Mouse (Mus musculus) left cerebral cortex, adult 2 months (tissue): ENCODE measurements at regions not wholly inside any gene's neighbourhood (a gene's known extent, or its start where the extent isn't known, plus 50 kb on each side); places are given as distances from the start of the nearest gene placed in this dataset.
A peak's percentile ranks its signal among the peaks of the same experiment; 100 is the strongest.

ENCODE experiments used
- DNase-seq, 2 experiments: peaks; one replicate each; pipeline ENCODE4 v3.0.0; 2021 to 2022; ENCODE audit warnings: low spot score in 2 of 2, mixed read lengths in 1 of 2; ENCODE audit errors: extremely low spot score in 1 of 2
- H3K27ac ChIP-seq: fragments of 200-600 bp; 2 replicates; pipeline ENCODE4 v1.8.1; 2022
- H3K4me3 ChIP-seq: fragments of 200-600 bp; 2 replicates; pipeline ENCODE4 v1.8.1; 2022
- CTCF ChIP-seq: fragments of 200-600 bp; IDR thresholded peaks from 2 replicates; pipeline ENCODE4 v1.8.1; 2022; ENCODE audit warnings: antibody characterized with exemption, mild to moderate bottlenecking, moderate library complexity
- intact Hi-C: fragments of 180-260 bp; cut with DNase I; formaldehyde crosslinking; loops from one replicate; pipeline ENCODE4 v1.15.1; 2025

- Histone ChIP-seq H3K4me3 (no peak overlapping the region), H3K27ac (no peak overlapping the region)
- no peak for TF ChIP-seq CTCF
- intact Hi-C loops: no loop called here
- DNase-seq: no peak
Observed at GRCm38 (mm10) chr6:117256099-117256471, 87.8 kb downstream of the Cxcl12 start.

GRCm38 (mm10) chr6:117257591-117257990 is 89.3 kb downstream of the Cxcl12 start:
- Histone ChIP-seq H3K4me3 (no peak overlapping the region), H3K27ac (no peak overlapping the region)
- DNase-seq: no peak
- intact Hi-C loops: no loop called here
- TF ChIP-seq CTCF: no peak

DNA sequence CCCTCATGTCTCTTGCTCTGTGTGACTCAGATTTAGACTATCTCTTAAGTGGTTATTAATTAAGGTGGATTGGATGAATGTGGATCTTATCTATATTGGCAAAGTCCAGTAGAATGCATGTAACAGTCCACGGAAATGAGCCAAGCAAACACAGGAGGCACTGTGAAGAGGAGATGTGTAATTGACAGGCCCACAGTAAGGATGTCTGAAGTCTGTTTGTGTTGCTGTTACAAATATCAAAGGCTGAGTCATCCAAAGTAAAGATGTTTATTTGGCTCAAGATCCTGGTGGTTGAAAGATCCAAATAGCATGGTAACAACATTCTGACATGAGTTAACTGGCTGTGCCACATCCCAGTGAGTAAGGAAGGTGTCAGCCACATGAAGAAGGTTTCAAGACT is 99.6 kb downstream of the Cxcl12 start:
- intact Hi-C loops: no loop called here
- no peak for TF ChIP-seq CTCF

DNA sequence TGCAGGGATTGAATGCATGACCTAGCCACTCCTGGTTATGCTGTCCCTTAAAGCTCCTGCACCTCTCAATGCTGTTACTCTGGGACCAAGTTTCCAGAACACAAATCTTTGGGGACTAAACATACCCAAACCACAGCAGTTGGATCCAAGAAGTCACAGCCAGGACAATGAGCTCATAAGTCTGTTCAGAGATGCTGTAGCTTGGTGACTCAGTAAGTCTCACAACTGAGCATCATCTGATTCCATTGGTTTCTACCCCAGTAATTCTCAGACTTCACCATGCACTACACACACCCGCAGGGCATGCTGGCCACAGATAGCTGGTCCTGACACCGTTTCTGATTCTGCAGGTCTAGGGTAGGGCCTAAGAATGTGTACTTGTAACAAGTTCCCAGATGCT is 100.0 kb downstream of the Cxcl12 start:
- no peak for DNase-seq
- H3K4me3 ChIP-seq: no peak overlapping the region
- no peak overlapping the region for H3K27ac ChIP-seq
- intact Hi-C loops: no loop called here
- no peak for TF ChIP-seq CTCF

More for the DNA sequence above, 99.6 kb downstream of the Cxcl12 start:
- no peak for DNase-seq
- Histone ChIP-seq H3K27ac (no peak overlapping the region), H3K4me3 (no peak overlapping the region)

GRCm38 (mm10) chr6:117270261-117270660 is 101.9 kb downstream of the Cxcl12 start:
- DNase-seq: no peak
- intact Hi-C loops: no loop called here
- TF ChIP-seq CTCF: no peak
- Histone ChIP-seq H3K4me3 (no peak overlapping the region), H3K27ac (no peak overlapping the region)

DNA sequence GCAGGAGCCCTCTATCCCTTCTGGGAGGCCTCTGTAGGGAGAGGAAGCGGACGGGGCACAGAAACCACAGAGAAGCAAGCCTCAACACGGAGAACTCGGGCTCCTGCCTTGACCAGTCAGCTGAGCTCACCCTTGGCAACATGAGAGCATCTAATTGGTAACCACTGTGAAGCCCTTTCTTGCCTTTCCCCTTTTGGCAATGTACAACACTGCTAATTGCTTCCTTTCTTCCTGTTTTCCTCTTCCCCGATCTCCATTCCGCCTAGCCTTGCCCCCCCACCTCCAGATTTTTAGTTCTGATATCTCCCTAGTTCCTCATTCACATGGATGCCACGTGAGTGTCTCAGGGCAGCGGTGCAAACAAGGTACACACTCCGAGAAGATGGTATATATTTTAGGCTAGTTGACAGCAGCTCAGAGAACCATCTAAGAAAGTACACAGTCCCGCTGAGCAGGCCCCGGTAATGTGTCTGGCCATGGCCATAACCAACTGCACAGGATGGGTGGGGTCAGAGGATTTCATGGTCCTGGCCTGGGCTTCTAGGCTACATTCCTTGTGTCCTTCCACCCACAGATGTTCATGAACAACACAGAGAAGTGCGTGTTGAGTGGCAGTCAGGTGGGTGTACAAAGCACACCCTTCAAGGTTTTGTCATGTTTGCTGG is 103.4 kb downstream of the Cxcl12 start:
- DNase-seq: no peak
- Histone ChIP-seq H3K27ac (no peak overlapping the region), H3K4me3 (no peak overlapping the region)
- intact Hi-C loops: no loop called here
- TF ChIP-seq CTCF: no peak

DNA sequence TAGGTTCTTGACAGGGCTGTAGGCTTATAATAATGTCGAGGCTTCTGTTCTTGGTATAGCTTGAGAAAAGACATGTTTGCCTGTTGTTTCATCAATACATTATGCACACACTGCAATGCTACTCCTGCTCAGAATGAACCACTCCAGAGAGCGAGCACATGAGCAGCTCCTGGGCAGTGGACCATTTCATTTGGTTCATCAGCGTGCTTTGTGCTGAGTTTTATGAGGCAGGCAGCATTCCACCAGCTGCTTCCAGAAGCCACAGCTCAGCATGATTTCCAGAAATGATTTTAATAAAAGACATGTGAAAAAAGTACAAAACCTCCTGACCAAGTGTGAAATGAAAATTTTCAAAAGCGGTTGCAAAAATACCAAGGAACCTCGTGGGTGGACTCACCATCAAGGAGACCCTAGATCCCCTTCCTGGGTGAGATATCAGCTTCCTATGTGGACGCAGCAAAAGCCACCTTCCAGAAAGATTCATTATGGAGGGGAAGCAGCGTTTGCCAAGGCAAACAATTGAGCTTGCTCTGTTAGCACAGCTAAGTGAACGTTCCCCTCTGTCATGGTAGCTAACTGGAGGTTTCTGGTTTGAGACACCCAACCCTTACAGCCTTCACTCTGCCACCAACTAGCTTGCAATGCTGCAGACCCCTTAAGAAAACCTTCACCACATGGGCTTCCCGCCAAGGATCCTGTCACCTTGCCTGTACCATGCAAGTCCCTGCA is 104.1 kb downstream of the Cxcl12 start:
- intact Hi-C loops: no loop called here
- H3K27ac ChIP-seq: no peak overlapping the region
- no peak for TF ChIP-seq CTCF
- no peak for DNase-seq
- no peak overlapping the region for H3K4me3 ChIP-seq

- intact Hi-C loops: no loop called here
- no peak for TF ChIP-seq CTCF
- no peak overlapping the region for H3K27ac ChIP-seq
- no peak overlapping the region for H3K4me3 ChIP-seq
- DNase-seq: no peak
Observed at GRCm38 (mm10) chr6:117275915-117276314, 107.6 kb downstream of the Cxcl12 start.

- intact Hi-C loops: no loop called here
- H3K27ac ChIP-seq: no peak overlapping the region
- no peak for TF ChIP-seq CTCF
- DNase-seq: no peak
- H3K4me3 ChIP-seq: no peak overlapping the region
Observed at GRCm38 (mm10) chr6:117276850-117277249, 108.5 kb downstream of the Cxcl12 start.

- TF ChIP-seq CTCF: no peak; the same call in 1 of the 2 replicates
- no peak overlapping the region for H3K4me3 ChIP-seq
- intact Hi-C loops: no loop called here
- DNase-seq: peak; percentile 7 to 22
- H3K27ac ChIP-seq: no peak overlapping the region; the same call in 1 of the 2 replicates
Observed at GRCm38 (mm10) chr6:117279297-117279696, 111.0 kb downstream of the Cxcl12 start.

DNA sequence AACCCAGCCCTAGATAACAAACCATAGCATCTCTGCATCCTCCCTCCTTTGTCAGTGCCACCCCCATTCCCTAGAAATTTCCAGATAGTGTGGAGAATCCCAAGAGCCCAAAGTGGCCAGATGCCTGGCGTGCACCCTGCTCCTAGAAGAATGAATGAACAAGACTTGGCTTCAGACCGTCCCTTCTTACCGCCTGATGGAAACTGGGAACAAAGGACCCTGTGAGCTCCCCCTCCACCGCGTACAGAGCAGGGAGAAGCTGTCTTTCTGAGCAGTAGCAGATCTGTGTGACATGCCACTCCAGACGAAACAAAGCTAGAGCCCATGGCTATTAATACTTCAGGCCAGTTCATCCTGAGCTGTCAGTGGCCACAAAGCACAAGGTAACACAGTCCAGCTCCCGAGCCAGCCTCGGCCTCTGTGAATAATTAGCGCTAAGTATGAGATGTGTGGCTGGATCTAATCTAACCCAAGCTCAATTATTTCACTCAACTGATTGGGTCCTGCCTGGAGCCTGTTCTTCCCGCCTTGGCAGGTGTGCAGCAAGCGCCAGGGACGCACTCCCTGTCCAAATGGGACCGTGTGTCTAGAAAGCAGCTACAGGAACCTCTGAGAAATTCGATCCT is 111.6 kb downstream of the Cxcl12 start:
- DNase-seq: peak in 1 of 2 experiments; percentile 10
- Histone ChIP-seq H3K4me3 (no peak overlapping the region), H3K27ac (no peak overlapping the region; the same call in 1 of the 2 replicates)
- TF ChIP-seq CTCF: no peak
- intact Hi-C loops: no loop called here

DNA sequence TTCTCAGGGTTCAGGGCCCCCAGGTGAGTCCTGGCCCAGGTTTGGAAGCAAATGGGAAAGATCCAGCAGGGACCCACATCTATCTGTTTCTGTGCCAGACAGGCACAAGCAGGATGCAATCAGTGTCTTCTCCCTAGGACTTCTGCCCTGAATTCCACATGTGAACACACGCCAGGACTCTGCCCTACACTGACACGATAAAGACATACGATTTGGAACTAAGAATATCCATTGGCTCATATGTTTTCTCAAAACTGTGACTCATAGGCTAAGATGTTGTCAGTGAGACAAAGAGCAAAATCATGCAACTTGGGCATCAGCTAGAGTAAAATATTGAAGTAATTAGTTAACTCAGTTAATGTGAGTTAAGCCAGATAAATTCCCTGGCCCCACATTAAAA is 112.6 kb downstream of the Cxcl12 start:
- intact Hi-C loops: no loop called here
- no peak overlapping the region for H3K27ac ChIP-seq

DNA sequence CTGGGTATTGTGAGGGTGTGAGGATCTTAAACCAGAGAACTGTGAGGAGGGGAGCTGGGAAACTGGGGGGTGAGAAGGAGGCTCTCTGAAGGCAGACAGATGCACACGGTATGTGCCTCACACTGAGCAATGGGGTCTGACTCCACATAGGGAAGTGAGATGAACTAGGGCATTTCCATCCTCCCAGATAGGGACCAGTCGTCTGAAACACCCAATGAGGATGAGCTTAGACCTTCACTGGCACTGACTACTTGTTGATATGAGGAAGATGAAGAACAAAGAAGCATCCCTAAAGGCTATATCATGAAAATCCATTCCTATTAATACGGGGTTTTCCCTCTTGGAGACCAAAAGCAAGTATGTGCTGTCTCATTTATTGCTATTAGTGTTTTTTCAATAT is 115.3 kb downstream of the Cxcl12 start:
- intact Hi-C loops: no loop called here
- Histone ChIP-seq H3K4me3 (no peak overlapping the region), H3K27ac (no peak overlapping the region)
- no peak for TF ChIP-seq CTCF
- no peak for DNase-seq

More for the DNA sequence above, 112.6 kb downstream of the Cxcl12 start:
- TF ChIP-seq CTCF: no peak
- DNase-seq: peak in 1 of 2 experiments; percentile 3
- no peak overlapping the region for H3K4me3 ChIP-seq
